Mouse (Mus musculus): ENCODE data around the gene Ptprg.

Gene Ptprg

DNA sequence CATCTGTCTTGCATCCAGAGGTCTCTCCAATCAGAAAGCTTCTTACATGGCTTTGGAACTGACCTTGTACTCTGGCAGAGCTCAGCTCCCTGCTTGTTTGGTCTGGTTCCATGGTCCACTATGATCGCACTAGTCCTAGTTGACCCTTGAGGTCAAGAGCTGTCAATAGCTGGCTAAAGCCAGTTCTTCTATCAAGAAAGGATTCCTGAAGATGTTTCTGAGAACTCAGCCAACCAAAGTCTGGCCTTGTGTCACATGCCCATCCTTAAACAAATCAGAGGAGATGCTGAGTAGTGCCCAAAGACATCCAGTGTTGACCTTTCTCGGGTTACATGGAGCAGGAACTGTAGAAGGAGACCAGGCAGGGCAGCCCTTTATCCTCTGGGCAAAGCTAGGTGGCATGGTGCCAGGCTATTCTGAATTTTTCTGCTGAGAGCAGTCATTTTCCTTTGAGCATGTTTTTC is 559.2 kb downstream of the Ptprg start:
- DNase-seq, result no peak

DNA sequence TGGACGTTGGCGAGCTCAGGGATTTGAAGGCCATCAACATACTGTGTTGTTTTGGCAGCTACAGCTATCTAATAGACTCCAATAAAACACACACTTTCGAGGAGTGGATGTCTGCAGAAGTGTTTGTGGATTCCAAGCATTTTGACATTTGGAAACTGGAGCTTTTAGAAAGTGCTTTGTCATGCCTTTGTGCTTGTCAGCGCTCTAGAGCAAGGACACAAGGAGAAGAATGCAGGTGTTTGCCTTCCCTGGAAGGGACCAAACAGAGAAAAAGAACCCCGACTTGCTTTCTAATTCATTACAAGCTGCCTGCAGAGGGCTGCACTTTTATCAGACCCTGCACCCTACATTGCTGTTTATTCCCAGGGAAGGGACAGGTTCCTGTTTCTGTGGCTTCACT is 560.0 kb downstream of the Ptprg start:
- no peak for DNase-seq

DNA sequence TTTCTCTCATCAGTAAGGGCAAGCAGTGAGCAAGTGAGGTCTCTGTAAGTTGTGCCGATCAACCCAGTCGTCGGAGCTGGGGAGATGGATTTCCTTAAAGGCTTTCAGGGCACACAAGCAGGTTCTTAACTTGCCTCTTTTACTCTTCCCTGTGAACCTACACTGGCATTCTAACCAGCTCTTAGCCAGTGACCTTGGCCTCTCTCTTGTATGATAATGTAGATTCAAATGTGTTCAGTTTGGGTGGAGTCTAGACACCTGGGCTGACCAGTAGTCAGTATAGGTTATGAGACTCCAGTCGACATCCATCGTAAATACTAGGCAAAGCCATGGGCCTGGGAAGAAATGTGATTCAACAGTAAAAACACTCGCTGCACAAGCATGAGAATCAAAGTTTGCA is 560.7 kb downstream of the Ptprg start:
- DNase-seq, result no peak

DNA sequence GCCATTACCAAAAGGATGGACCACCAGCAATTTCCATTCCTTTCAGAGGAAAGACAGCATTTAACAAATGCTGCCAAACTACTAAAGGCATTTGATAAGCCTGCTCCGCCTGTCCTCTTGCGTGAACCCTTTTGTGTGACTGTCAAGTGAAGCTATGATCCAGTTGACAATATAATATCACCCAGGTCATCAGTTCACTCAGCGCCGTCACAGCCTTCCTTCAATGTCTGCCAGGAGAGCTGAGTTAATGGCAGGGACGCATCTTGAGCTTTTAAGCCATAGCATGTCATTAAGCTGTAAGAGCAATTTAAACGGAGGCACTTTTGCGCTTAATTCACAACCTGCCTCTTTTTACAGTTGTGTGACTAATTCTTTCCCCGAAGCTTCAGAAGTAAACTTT is 565.9 kb downstream of the Ptprg start:
- DNase-seq, result no peak

DNA sequence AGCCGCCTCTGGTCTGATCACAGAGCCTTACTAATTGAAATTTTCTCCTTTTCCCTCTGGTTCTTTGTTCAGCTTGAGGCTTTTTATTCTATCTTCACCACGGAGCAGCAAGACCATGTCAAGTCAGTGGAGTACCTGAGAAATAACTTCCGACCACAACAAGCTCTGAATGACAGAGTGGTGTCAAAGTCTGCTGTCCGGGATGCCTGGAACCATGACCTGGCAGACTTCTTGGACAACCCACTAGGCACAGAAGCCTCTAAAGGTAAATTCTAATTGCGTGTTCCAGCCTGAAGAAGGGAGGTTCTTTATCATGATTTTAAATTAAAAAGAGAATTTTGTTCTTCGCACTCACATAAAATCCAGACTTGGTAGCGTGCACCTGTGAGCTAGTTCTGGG is 568.6 kb downstream of the Ptprg start:
- DNase-seq, result no peak

DNA sequence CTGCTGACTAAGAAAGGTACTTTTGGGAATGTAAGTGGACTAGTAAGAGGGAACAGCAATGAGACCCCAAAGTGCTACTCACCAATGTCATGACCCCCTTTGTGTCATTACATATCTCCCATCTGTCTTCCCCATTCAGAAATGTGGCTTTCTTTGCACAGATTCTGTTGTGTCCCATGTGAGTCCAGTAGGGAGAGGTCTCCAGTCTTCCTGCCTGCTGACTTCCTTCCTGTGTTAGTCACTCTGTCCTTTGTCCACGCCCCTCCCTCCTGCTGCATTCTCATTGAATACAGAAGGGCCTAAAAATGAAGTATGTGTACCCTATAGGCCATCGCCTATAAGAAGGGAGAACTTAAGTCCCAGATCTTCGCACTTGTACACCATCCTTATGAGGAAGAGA is 571.4 kb downstream of the Ptprg start:
- DNase-seq, result no peak

DNA sequence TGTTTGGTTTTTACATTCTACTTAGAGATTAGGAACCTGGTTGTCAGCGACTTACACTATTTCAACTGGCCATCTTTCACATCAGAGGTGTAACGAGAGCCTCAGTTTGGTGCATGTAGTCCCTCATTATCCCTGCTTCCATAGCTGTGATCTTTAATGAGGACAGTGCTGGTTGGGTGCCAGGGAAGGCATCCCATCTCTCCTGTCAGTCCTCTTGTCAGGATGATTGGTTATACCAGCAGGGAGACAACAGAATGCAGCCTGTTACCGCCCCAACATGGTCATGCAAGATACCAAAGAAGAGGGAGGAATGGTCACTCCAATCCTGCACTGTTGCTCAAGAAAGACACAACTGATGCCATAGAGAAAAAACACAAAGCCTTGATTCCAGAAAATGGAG is 574.6 kb downstream of the Ptprg start:
- DNase-seq, result no peak

DNA sequence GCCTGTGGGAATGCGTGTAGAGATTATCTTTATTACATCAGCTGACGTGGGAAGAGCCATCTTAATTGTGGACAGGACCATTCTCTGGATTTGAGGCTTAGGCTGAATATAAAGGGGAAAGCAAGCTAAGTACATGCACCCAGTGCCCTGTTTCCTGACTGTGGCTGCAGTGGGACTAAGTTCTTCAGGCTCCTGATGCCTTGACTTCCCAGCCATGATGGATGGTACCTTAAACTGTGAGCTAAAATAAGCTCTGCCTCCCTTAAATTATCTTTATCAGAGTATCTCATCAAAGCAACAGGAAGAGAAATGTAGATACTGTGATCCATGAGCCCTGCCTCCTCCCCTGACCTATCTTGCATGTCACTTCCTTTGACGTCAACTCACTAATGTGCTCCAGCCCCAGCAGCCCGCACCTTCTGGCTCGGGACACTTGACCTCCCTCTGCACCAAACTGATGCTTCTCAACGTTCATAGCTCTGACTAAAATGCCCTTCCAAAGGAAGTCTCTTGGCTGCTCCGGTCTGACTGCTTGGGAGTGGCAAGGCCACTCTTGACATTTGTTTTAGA is 578.8 kb downstream of the Ptprg start:
- DNase-seq, result no peak

DNA sequence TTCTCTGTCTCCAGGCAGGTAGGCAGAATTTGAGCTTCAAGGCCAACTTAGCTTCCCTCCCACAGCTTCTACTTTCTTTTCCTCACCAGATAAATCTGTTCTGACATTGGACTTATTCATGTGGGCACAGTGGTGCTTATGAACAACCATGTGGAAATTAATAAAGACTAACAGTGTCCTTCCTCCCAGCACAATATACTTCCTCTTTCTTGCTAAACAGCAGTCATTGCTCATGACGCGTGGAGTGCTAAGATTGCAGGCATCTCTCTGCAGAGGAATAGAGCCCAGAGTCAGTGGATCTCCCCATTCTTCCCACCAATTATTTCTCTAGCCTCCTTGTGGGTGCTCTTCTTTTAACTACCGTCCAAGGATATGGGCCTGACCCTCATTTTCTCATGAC is 579.8 kb downstream of the Ptprg start:
- no peak for DNase-seq

DNA sequence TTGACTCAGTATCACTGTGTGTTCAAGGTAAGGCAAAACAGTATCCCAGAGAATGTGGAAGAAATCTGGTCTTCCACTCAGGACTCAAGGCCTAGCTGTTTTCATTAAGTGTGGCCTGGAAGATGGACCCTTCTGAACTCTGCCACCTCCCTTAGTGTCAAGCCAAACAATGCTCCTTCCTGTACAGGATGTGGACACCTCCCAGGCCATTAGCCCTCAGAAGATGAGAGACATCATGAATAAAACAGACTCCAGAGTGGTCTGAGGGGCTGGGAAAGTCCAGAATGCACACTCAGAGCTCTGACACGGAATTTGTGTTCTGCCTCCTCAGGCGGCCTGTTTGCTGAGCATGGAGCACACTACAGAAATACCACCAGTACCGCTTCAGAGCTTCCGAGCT is 581.2 kb downstream of the Ptprg start:
- no peak for DNase-seq

DNA sequence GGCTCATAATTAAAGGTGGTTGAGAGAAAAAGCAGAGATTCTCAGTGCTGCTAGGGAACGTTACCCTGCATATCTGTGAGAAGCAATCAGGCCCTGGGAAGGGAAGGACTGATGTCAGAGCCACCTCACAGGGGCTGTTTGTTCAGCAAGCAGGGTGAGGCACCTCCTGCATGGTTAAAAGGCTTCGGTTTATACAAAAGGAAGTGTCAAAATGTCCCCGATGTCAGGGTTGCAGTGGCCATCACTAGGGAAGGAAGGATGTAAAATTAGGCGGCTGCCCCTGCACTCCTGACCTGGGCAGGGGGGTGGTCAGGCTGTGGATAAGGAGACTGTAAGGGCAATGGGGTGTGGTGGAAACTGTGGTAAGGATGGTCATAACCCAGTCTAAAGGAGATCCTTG is 583.2 kb downstream of the Ptprg start:
- DNase-seq, result no peak

DNA sequence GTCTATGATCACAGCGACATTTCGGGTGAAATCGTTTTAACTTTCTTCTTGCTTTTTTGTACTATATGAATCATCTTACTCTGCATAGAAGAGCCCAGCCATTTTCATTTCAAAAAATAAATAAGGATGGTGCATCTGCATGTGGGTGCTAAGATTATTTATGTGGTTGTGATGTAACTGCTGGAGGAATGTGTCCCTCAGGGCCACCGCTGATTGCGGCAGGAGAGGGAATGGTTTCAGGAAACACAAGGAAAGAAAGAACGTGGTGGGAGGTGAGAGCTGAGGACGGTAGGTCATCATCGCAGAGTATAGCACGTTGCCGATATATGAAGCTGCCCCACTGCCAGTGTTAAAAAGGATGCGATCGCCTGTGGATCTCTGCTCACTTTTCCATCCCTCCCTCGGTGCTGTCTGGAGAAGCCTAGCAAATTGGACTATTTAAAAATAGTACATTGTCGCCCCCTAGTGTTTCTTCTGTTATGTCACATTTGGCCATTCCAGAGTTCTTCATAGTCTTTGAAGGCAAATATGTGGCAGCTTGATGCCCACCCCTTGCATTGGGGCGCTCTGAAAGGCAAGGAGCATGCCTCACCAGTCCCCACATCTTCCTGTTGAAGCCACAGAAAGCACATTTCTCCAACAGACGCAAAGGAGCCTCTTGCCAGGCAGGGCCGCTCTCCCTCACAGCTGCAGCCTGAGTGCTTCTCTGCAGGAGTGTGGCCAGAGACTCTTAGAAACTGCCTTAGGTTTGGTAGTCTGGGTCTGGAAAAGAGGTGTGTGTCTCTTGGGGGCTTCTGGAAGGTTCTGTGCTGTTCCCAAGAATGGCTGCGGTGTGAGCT is 586.5 kb downstream of the Ptprg start:
- DNase-seq, result peak; percentile 3

DNA sequence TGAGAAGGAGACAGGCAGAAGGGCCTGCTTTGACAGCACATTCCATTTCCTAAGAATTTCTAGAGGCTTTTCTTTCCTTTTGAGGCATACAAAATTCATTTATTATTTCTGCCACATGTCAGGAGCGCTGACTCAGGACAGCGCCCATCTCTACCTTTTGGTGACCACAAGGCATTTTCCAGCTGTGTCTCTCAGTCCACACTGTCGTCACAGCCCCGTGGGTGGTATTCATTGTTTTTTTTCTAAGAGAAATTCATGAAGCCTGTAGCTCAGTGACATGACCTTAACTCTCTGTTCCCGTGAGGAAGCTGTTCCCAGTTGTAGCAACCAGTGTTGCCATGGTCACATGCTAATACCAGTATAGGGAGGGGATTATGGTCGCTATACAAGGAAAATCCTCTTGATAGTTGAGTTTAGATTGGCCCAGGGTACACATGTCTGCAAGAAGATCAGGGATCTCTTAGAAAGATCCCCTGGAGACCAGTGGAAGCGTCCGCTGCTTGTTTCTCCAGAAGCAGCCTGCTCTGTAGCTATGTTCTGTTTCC is 590.7 kb downstream of the Ptprg start:
- no peak for DNase-seq

DNA sequence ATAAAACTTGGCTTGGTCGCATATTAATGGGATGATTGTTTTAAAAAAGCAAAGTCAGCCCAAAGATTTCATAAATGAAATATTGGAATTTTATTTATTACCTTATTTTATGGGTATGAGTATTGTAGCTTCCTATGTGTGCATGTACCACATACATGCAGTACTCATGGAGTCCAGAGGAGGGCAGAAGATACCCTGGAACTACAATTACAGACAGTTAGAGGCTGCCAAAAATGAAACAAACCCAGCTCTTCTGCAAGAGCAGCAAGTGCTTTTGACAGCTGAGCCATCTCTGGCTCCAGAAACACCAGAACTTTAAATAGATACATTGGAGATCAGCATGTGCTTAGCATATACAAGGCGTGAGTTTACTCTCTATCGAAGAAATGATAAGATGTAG is 592.6 kb downstream of the Ptprg start:
- DNase-seq, result no peak

DNA sequence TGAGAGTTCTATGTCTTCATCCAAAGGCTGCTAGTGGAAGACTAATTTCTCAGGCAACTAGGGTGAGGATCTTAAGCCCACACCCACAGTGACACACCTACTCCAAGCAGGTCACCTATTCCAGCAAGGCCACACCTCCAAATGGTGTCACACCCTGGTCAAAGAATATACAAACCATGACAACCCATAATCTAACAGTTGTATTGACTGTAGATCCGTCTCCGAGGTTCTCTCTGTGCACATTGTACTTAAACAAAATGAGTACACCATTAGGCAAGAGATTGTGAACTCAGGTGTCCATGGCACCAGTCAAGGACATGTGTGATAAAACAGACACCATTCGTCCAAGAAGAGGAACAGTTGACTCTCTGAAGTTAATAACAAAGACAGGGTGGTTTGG is 596.2 kb downstream of the Ptprg start:
- no peak for DNase-seq

DNA sequence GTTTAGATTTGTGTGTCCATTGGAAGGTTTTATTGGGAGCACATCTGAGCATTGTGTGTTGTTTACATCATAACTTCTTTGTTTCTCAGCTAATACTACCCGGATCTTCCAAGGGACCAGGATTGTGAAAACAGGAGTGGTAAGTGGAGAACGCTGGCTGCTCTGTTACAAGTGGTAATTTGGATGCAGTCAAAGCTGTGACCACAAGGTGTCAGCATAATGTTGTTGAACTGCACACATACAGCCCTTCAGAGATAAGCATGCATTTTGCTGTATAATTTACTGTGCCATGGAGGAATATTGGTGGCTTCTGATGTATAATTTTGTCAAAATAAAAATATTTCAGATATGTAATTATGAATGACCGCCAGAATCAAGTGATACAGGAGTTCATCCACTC is 598.6 kb downstream of the Ptprg start:
- DNase-seq, result no peak

DNA sequence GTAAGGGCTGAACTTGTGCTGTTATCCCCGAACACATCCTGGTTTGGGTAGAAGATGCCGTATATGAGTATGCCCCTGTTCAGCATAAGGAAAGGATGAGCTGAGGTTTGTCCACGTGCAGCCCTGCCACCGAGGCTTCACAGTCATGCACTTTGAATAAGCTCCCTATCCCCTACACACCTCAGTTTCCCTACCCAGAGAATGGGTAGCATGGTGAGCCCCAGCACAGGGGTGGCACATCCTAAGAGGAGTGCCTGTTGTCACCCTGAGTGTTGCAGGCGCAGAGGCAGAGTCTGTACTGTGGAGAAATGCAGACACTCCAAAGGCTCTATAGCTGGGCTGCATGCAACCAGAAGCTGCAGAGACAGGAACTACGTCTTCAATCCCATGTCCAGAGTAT is 599.4 kb downstream of the Ptprg start:
- no peak for DNase-seq

DNA sequence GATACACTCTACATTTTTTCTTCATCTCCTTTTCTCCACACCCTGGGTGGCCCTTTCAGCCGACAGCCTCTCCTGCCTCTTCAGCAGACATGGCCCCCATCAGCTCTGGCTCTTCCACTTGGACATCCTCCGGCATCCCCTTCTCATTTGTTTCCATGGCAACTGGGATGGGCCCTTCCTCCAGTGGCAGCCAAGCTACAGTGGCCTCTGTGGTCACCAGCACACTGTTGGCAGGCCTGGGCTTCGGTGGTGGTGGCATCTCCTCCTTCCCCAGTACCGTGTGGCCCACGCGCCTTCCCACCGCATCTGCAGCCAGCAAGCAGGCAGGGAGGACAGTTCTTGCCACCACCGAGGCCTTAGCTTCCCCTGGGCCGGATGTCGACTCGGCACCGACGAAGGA is 600.3 kb downstream of the Ptprg start:
- no peak for DNase-seq

DNA sequence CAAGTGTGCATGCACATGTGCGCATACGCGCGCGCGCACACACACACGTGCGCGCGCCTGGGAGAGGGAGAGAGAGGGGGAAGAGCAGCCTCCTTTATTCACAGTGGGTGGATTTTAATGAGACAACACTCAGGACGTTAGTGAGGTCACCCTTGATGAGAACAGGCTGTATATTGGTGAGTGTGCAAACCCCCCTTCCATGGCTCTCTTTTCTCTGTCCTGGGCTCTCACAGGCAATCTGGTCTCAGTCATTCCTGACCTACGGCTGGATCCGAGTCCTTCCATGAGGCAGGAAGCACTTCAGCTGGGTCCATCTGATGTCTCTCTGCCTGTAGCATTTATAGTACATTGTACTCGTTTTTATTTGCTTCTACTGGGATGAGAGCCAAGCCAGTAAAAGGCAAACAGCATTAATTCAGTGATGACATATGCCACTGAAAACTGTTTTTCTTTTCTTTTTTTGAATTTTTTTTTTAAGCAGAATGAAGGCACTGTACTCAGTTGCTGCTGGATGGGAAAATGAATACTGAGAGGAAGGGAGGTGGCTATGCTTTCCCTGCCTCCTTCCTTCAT is 608.5 kb downstream of the Ptprg start:
- no peak for DNase-seq

DNA sequence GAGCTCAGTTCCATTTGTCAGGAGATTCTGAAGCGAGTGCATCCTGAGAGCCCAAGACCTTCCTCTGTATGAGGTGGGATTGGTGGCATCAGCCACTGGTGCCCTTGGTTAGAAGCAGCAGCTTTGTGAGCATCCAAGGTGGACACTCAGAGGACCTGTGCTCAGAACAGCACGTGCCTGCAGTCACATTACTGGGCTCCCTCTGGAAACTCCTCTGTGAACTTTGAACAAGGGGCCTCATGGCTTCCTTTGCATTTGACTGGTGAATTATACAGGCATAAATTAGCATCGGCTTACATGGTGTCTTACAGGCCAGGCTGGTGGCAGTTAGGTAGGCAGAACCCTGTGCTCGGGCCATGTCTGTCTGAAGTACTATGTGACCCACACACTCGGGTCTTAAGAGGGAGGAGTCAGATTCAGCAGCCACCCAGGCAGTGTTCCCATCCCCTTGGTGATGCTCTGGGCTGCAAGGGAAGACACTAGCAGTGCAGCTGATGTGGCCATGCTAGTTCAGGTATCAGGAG is 609.1 kb downstream of the Ptprg start:
- no peak for DNase-seq

DNA sequence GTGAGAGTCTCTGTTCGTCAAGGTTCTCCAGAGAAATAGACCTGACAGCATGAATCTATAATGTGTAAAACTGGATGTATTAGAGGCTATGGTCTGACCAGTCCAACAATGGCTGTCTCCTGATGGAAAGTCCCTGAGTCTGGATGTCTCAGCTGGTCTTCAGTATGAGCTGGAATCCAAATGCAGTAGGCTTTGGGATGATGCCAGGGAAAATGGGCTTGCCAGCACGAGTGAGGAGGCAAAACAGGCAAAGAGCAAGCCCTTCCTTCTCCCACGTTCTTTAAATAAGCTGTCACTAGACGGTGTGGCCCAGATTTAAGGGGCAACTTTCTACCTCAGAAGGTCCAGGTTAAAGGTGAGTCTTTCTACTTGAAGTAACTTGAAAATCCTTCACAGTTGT is 609.9 kb downstream of the Ptprg start:
- DNase-seq, result no peak

DNA sequence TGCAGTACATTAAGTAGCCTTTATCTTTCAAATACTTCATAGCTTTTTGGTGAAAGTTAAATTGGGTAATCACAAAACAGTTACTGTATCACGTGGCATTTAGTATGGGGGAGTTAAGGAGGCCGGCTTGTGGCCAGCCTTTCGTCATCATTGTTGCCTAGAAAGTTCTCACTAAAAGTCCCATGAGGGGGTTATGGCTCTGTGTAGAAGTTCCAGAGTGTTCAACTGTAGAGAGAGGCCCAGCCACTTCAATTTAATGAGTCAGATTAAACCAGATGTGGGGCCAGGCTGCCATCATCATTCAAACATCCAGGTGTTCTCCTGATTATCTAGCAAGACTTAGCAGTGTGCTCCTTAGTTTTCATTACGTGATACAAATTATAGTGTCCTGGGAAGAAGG is 613.9 kb downstream of the Ptprg start:
- no peak for DNase-seq

DNA sequence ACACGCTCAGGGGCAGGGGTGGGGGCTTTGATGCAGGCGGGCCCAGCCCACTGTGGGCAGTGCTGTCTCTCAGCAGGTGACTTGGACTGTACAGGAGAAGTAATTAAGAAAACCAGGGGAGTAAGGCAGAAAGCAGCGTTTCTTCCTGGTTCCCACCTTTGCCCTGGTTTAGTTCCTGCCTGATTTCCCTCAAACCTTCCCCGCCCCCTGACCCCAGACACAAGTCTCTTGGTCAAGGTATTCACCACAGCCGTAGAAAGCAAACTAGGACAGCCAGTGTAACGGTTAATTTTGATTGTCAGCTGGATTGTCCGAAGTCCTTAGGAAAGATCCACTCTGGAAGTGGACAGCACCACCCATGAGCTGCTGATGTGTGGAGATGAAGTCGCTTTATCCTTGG is 614.3 kb downstream of the Ptprg start:
- no peak for DNase-seq

DNA sequence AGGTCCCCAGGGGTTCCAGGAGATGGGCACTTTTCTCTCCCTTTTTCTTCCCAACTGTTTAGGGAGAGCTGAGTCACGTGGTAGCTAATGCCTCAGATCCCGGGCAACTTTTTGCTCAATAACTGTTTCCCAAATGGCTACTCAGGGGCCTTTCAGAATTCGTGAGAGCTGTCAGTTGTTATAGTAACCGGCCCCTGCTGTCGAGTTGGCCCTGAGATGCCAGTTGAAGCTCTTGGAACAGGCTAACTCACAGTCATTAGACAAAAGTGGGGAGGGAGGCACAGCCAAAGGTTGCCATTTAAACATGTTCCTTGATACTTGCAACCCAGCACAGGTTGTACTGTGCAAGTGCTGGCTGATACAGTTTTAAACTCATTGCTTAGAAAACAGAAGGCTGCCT is 624.1 kb downstream of the Ptprg start:
- DNase-seq, result no peak
